Mouse (Mus musculus): ENCODE measurements around the gene Cldnd2.

Gene Cldnd2

GRCm38 (mm10) chr7:43447801-43448200 is 7.2 kb downstream of the Cldnd2 start:
- no peak for DNase-seq

- DNase-seq, result no peak
Observed at GRCm38 (mm10) chr7:43448246-43448645, 7.7 kb downstream of the Cldnd2 start.

- no peak for DNase-seq
Observed at GRCm38 (mm10) chr7:43449811-43450210, 9.2 kb downstream of the Cldnd2 start.

- no peak for DNase-seq
Observed at GRCm38 (mm10) chr7:43451726-43452125, 11.1 kb downstream of the Cldnd2 start.

GRCm38 (mm10) chr7:43452609-43453008 is 12.0 kb downstream of the Cldnd2 start:
- DNase-seq, result peak in 1 of 2 experiments; percentile 52

GRCm38 (mm10) chr7:43453599-43454355 is 13.2 kb downstream of the Cldnd2 start:
- DNase-seq, result no peak

- no peak for DNase-seq
Observed at GRCm38 (mm10) chr7:43454371-43454770, 13.8 kb downstream of the Cldnd2 start.

GRCm38 (mm10) chr7:43462851-43463250 is 22.3 kb downstream of the Cldnd2 start, which contains the start of gene Vsig10l:
TSS of gene Vsig10l (plus strand) at chr7:43463151.
- DNase-seq, result no peak

GRCm38 (mm10) chr7:43463976-43464375 is 23.4 kb downstream of the Cldnd2 start:
- no peak for DNase-seq

- DNase-seq, result no peak
Observed at GRCm38 (mm10) chr7:43464864-43465343, 24.3 kb downstream of the Cldnd2 start.

GRCm38 (mm10) chr7:43465344-43466098 is 24.9 kb downstream of the Cldnd2 start:
- DNase-seq, result peak; percentile 87 to 92

GRCm38 (mm10) chr7:43466099-43466694 is 25.6 kb downstream of the Cldnd2 start:
- peak; percentile 74 to 85 for DNase-seq

GRCm38 (mm10) chr7:43470373-43470772 is 29.8 kb downstream of the Cldnd2 start:
- DNase-seq, result peak in 1 of 2 experiments; percentile 55

GRCm38 (mm10) chr7:43475706-43476105 is 35.1 kb downstream of the Cldnd2 start:
- DNase-seq, result peak in 1 of 2 experiments; percentile 29

GRCm38 (mm10) chr7:43476376-43476775 is 35.8 kb downstream of the Cldnd2 start:
- no peak for DNase-seq

- DNase-seq, result no peak
Observed at GRCm38 (mm10) chr7:43481191-43481590, 40.6 kb downstream of the Cldnd2 start.

- no peak for DNase-seq
Observed at GRCm38 (mm10) chr7:43482090-43482716, 41.6 kb downstream of the Cldnd2 start.

- DNase-seq, result no peak
Observed at GRCm38 (mm10) chr7:43483236-43483635, 42.7 kb downstream of the Cldnd2 start.

GRCm38 (mm10) chr7:43488646-43489045 is 48.1 kb downstream of the Cldnd2 start:
- no peak for DNase-seq

GRCm38 (mm10) chr7:43489631-43490125 is 49.1 kb downstream of the Cldnd2 start, which contains the start of gene Iglon5:
TSS of gene Iglon5 (minus strand) at chr7:43490075.
- DNase-seq, result no peak

GRCm38 (mm10) chr7:43490182-43490584 is 49.6 kb downstream of the Cldnd2 start:
- DNase-seq, result no peak

- no peak for DNase-seq
Observed at GRCm38 (mm10) chr7:43490861-43491260, 50.3 kb downstream of the Cldnd2 start.

All from spleen, adult 18-20 months (tissue).